Mouse (Mus musculus): ENCODE data around the gene Urm1.

DNA sequence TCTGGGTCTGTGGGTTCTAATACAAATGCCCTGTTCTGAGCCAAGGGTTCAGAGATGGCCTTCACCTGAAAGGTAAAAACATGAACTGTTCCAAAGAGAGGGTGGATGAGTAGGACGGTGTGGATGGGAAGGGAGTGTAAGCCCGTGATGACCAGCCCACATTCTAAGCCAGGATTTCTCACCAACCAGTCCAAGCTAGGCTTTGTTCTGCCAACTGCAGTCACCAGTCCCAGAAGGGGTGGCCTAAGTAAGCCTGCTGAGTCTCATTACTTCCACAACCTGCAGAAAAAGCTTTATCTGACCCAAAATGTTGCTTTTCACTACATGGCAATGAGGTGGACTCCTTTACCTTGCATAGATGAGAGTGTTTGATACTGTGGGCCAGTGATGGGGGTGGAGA, 24.2 kb downstream of the Urm1 start:
- TF ChIP-seq CTCF (IDR thresholded peaks at IDR 0.05; ENCODE audit: borderline replicate concordance, control insufficient read depth, extremely low read depth, insufficient read depth, low read length, poor library complexity) (no peak), POLR2A (IDR thresholded peaks at IDR 0.05; ENCODE audit: control insufficient read depth, extremely low read depth, insufficient read depth, low read length, poor library complexity) (no peak)
